Mouse (Mus musculus) bone marrow macrophage, adult 2 months (primary cell): ENCODE results near the gene Gpr87.

Experiments used
- CTCF ChIP-seq: IDR thresholded peaks from 2 replicates; pipeline ENCODE4 v1.5.1; 2012; ENCODE audit warnings: low read depth, mild to moderate bottlenecking, low read length, moderate library complexity
- POLR2A ChIP-seq: IDR thresholded peaks from 2 replicates; pipeline ENCODE4 v1.6.1; 2012; ENCODE audit warnings: mild to moderate bottlenecking, low read depth, low read length, borderline replicate concordance

DNA sequence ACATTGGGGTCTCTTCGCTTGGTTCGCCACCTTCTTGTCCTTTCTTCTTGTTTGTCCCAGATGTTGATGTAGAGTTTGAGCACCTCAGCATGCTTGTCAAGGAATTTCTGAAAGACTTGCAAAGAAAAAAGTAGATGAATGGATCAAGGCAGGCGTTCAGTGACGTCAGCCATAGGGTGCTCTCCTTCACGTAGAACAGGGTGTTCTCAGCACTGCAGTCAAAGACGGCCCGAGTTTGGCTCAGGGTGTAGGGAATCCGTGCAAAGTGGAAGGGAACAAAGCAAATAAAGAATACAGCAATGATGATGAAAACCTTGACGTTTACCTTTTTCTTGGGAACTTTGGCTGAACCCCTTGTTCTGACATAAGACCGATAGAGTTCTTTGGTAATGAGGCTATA is 22.3 kb upstream of the Gpr87 start:
- TF ChIP-seq CTCF (no peak), POLR2A (no peak)
